Mouse (Mus musculus) B cell, adult 2 months (primary cell): ENCODE data around the gene Hist1h4h.

Experiments
- DNase-seq, 2 experiments: peaks; one replicate each; pipeline ENCODE4 v3.0.0; 2022

Gene Hist1h4h

DNA sequence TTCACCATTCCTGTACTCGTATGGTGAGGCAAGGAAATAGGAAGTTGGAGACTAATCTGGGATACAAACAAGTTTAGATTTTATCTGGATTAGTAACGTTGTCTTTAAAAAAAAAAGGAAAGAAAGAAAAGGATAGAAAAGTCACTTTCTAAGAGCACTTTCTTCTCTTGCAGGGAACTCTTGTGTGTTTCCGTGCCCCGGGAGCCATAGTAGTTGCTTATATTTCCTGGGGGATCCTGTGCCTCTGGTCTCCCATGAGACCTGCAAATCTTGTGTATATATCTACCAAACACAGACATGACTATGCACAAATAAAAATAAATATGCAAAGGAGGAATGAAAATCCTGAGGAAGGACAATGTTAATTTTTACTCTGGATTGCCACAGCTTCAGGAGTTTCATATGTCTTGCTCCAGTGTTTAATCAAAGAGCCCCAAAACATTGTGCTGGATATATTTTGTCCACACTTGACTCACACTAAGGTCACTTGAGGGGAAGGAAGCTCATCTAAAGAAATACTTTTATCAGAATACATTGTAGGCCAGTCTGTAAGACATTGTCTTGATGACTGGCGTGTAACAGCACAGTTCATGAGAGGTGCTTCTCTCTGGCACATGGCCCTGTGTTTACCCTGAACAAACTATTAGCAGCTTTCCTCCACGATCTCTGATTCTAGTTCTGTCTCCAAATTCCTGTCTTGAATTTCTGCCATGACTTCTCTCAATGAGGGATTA lies 46.2 kb downstream of the Hist1h4h start:
- no peak for DNase-seq

DNA sequence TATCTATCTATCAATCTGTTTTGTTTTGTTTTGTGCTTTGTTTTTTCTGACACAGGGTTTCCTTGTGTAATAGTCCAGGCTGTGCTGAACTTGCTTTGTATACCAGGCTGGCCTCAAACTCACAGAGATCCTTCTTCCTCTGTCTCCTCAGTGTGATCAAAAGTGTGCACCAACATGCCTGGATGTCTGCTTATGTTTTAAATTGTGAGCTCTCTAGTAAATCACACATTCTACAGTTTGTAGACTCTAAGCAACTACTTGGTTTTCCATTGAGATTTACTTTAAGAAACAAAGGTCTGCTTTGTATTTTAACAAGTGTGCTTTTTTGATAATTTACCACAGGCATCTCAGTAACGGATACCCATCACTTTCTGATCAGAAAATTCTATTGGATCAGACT lies 47.0 kb downstream of the Hist1h4h start:
- no peak for DNase-seq
